Mouse (Mus musculus): ENCODE data around the gene Npas3. TPM values are rescaled to one million over a fixed set of nuclear protein-coding genes. Genes with fewer than 3 reads are reported as not detected.

Gene Npas3
- polyA plus RNA-seq, 1 experiment from 2014 or later, result 0.16 TPM

- 64% methylated on average over 7 of the region's 7 CpGs for WGBS (ENCODE audit: insufficient replicate concordance)
- H3K4me2 ChIP-seq, result no peak overlapping the region
- no peak for DNase-seq
Observed at GRCm38 (mm10) chr12:53722156-53722555, 473.7 kb downstream of the Npas3 start.

GRCm38 (mm10) chr12:53722718-53723698 is 474.5 kb downstream of the Npas3 start:
- WGBS (ENCODE audit: insufficient replicate concordance), result 70% methylated on average over 15 of the region's 15 CpGs
- no peak overlapping the region for H3K27ac ChIP-seq
- no peak for ATAC-seq (ENCODE audit: low read depth)
- no peak for DNase-seq
- H3K4me1 ChIP-seq (replicated peaks), result no peaks in the 10 kb centered on the region
- H3K4me2 ChIP-seq, result no peak overlapping the region
- H3K36me3 ChIP-seq, result no peaks in the 10 kb centered on the region
- no peak overlapping the region for H3K4me3 ChIP-seq (replicated peaks)
- no peaks in the 10 kb centered on the region for H3K9me3 ChIP-seq (replicated peaks)
- no peaks in the 10 kb centered on the region for H3K27me3 ChIP-seq
- no peak overlapping the region for H3K9ac ChIP-seq

More at GRCm38 (mm10) chr12:53722156-53722555, 473.7 kb downstream of the Npas3 start:
- Histone ChIP-seq H3K36me3 (no peaks in the 10 kb centered on the region), H3K27ac (no peak overlapping the region), H3K4me3 (replicated peaks) (no peak overlapping the region), H3K9me3 (replicated peaks) (no peaks in the 10 kb centered on the region), H3K4me1 (replicated peaks) (no peaks in the 10 kb centered on the region), H3K27me3 (no peaks in the 10 kb centered on the region), H3K9ac (no peak overlapping the region)
- ATAC-seq (ENCODE audit: low read depth), result no peak

GRCm38 (mm10) chr12:53729275-53729674 is 480.8 kb downstream of the Npas3 start:
- no peaks in the 10 kb centered on the region for H3K4me1 ChIP-seq (replicated peaks)
- no peak overlapping the region for H3K4me2 ChIP-seq
- H3K36me3 ChIP-seq, result no peaks in the 10 kb centered on the region
- no peak overlapping the region for H3K4me3 ChIP-seq (replicated peaks)
- no peaks in the 10 kb centered on the region for H3K9me3 ChIP-seq (replicated peaks)
- H3K9ac ChIP-seq, result no peak overlapping the region
- H3K27ac ChIP-seq, result no peak overlapping the region
- ATAC-seq (ENCODE audit: low read depth) (no peak), DNase-seq (no peak)
- 79% methylated on average over 5 of the region's 5 CpGs for WGBS (ENCODE audit: insufficient replicate concordance)
- no peaks in the 10 kb centered on the region for H3K27me3 ChIP-seq

- H3K9ac ChIP-seq, result no peak overlapping the region
- H3K36me3 ChIP-seq, result no peaks in the 10 kb centered on the region
- DNase-seq (no peak), ATAC-seq (ENCODE audit: low read depth) (no peak)
- no peaks in the 10 kb centered on the region for H3K4me1 ChIP-seq (replicated peaks)
- H3K4me2 ChIP-seq, result no peak overlapping the region
- no peak overlapping the region for H3K4me3 ChIP-seq (replicated peaks)
- 67% methylated on average over 16 of the region's 16 CpGs for WGBS (ENCODE audit: insufficient replicate concordance)
- no peaks in the 10 kb centered on the region for H3K9me3 ChIP-seq (replicated peaks)
- H3K27ac ChIP-seq, result no peak overlapping the region
- H3K27me3 ChIP-seq, result no peaks in the 10 kb centered on the region
Observed at GRCm38 (mm10) chr12:53738549-53739292, 490.2 kb downstream of the Npas3 start.

GRCm38 (mm10) chr12:53746653-53747052 is 498.2 kb downstream of the Npas3 start:
- no peak for DNase-seq
- Histone ChIP-seq H3K27me3 (no peaks in the 10 kb centered on the region), H3K36me3 (no peaks in the 10 kb centered on the region), H3K27ac (no peak overlapping the region), H3K4me1 (replicated peaks) (no peaks in the 10 kb centered on the region), H3K9me3 (replicated peaks) (no peaks in the 10 kb centered on the region), H3K4me2 (no peak overlapping the region), H3K9ac (no peak overlapping the region), H3K4me3 (replicated peaks) (no peak overlapping the region)
- no peak for ATAC-seq (ENCODE audit: low read depth)
- WGBS (ENCODE audit: insufficient replicate concordance), result 46% methylated on average over 5 of the region's 5 CpGs

GRCm38 (mm10) chr12:53749375-53749774 is 500.9 kb downstream of the Npas3 start:
- ATAC-seq (ENCODE audit: low read depth), result no peak

GRCm38 (mm10) chr12:53752281-53753072 is 504.0 kb downstream of the Npas3 start:
- Histone ChIP-seq H3K4me2 (no peak overlapping the region), H3K9me3 (replicated peaks) (no peaks in the 10 kb centered on the region), H3K9ac (no peak overlapping the region), H3K4me1 (replicated peaks) (no peaks in the 10 kb centered on the region), H3K27ac (no peak overlapping the region), H3K36me3 (no peaks in the 10 kb centered on the region), H3K4me3 (replicated peaks) (no peak overlapping the region), H3K27me3 (no peaks in the 10 kb centered on the region)
- 71% methylated on average over 13 of the region's 13 CpGs for WGBS (ENCODE audit: insufficient replicate concordance)
- DNase-seq, result no peak
- no peak for ATAC-seq (ENCODE audit: low read depth)

More at GRCm38 (mm10) chr12:53749375-53749774, 500.9 kb downstream of the Npas3 start:
- H3K4me1 ChIP-seq (replicated peaks), result no peaks in the 10 kb centered on the region
- H3K27me3 ChIP-seq, result no peaks in the 10 kb centered on the region
- WGBS (ENCODE audit: insufficient replicate concordance), result 83% methylated on average over 4 of the region's 4 CpGs
- H3K9ac ChIP-seq, result no peak overlapping the region
- no peaks in the 10 kb centered on the region for H3K36me3 ChIP-seq
- no peak for DNase-seq
- no peak overlapping the region for H3K4me2 ChIP-seq
- no peak overlapping the region for H3K27ac ChIP-seq
- no peak overlapping the region for H3K4me3 ChIP-seq (replicated peaks)
- H3K9me3 ChIP-seq (replicated peaks), result no peaks in the 10 kb centered on the region

- no peaks in the 10 kb centered on the region for H3K27me3 ChIP-seq
- H3K36me3 ChIP-seq, result no peaks in the 10 kb centered on the region
- no peaks in the 10 kb centered on the region for H3K9me3 ChIP-seq (replicated peaks)
- no peak overlapping the region for H3K4me3 ChIP-seq (replicated peaks)
- 59% methylated on average over 13 of the region's 13 CpGs for WGBS (ENCODE audit: insufficient replicate concordance)
- no peak overlapping the region for H3K9ac ChIP-seq
- ATAC-seq (ENCODE audit: low read depth) (no peak), DNase-seq (no peak)
- H3K27ac ChIP-seq, result no peak overlapping the region
- H3K4me2 ChIP-seq, result no peak overlapping the region
- H3K4me1 ChIP-seq (replicated peaks), result no peaks in the 10 kb centered on the region
Observed at GRCm38 (mm10) chr12:53753368-53753937, 505.0 kb downstream of the Npas3 start.

- Histone ChIP-seq H3K9me3 (replicated peaks) (no peaks in the 10 kb centered on the region), H3K36me3 (no peaks in the 10 kb centered on the region), H3K27ac (no peak overlapping the region), H3K27me3 (no peaks in the 10 kb centered on the region), H3K4me3 (replicated peaks) (no peak overlapping the region), H3K9ac (no peak overlapping the region), H3K4me1 (replicated peaks) (no peaks in the 10 kb centered on the region), H3K4me2 (no peak overlapping the region)
- ATAC-seq (ENCODE audit: low read depth) (no peak), DNase-seq (no peak)
- WGBS (ENCODE audit: insufficient replicate concordance), result 51% methylated on average over 7 of the region's 7 CpGs
Observed at GRCm38 (mm10) chr12:53754236-53754635, 505.8 kb downstream of the Npas3 start.

GRCm38 (mm10) chr12:53757631-53758030 is 509.2 kb downstream of the Npas3 start:
- Histone ChIP-seq H3K4me3 (replicated peaks) (no peak overlapping the region), H3K9ac (no peak overlapping the region), H3K36me3 (no peaks in the 10 kb centered on the region), H3K27me3 (no peaks in the 10 kb centered on the region), H3K4me1 (replicated peaks) (no peaks in the 10 kb centered on the region), H3K4me2 (no peak overlapping the region), H3K27ac (no peak overlapping the region), H3K9me3 (replicated peaks) (no peaks in the 10 kb centered on the region)
- DNase-seq, result no peak
- ATAC-seq (ENCODE audit: low read depth), result no peak
- WGBS (ENCODE audit: insufficient replicate concordance), result 66% methylated on average over 6 of the region's 6 CpGs

GRCm38 (mm10) chr12:53758356-53758755 is 509.9 kb downstream of the Npas3 start:
- Histone ChIP-seq H3K36me3 (no peaks in the 10 kb centered on the region), H3K9me3 (replicated peaks) (no peaks in the 10 kb centered on the region), H3K4me2 (no peak overlapping the region), H3K4me3 (replicated peaks) (no peak overlapping the region), H3K27me3 (no peaks in the 10 kb centered on the region), H3K27ac (no peak overlapping the region), H3K9ac (no peak overlapping the region), H3K4me1 (replicated peaks) (no peaks in the 10 kb centered on the region)
- no peak for ATAC-seq (ENCODE audit: low read depth)
- DNase-seq, result no peak
- WGBS (ENCODE audit: insufficient replicate concordance), result 72% methylated on average over 5 of the region's 5 CpGs

Measured in liver, embryonic 13.5 days (tissue).